Comparison of ENCODE assay signal across 33 mouse cellular contexts in the genomic region with DNA sequence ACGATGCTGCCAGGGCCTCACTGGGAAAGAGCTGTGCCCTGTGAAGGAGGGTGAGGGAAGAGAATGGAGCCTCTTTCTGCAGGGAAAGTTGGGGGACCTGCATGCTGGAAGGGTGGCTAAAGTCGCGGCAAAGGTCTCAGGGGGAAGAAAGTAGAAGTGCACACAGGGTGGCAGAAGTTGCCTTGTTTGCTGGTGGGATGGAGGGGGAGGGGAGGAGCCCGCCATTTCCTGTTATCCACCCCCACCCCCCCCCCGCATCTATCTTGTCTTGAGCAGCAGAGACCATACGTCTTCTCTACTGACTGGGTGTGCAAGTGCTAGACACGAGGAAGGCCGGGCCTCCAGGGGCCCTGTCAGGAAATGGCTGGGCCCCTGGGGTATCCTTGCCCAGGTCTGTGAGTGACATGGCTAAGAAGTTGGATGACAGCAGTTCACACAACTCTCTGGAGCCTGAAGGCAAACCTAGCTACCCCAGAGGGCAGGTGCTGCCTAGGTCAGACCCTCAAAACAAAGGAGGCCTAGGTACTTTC. TPM values are rescaled to one million over a fixed set of nuclear protein-coding genes. Genes with fewer than 3 reads are reported as not detected.
DNase-seq lines count a peak whose midpoint lies in the region; ATAC-seq and TF ChIP-seq lines count a peak whose summit lies in the region.
"Had no signal": no experiment of that assay in that cellular context is flagged by ENCODE, and none has a peak within 500 bp of the region (broad histone marks: within the 10 kb centered on the region; RNA-seq: fewer than 3 reads in every experiment).

No protein-coding gene starts in this region.

- no peaks in the 10 kb centered on the region for H3K79me2 ChIP-seq in CH12.LX (replicated peaks; ENCODE audit: control insufficient read depth, extremely low read depth, insufficient read depth, poor library complexity, severe bottlenecking)

- intact Hi-C loops in heart, postnatal 14 days (cut with DNase I) = no loop called here

- no peak overlapping the region for H3K9ac ChIP-seq in CH12.LX (ENCODE audit: insufficient read depth, low read depth)
- H3K9ac ChIP-seq: embryonic facial prominence, embryonic 12.5 days; forebrain, embryonic 15.5 days; heart, embryonic 12.5 days; hindbrain, embryonic 15.5 days; limb, embryonic 15.5 days; liver, embryonic 13.5 days; neural tube, embryonic 13.5 days; stomach, embryonic 15.5 days had no signal

- TF ChIP-seq RAD21 in CH12.LX (IDR thresholded peaks at IDR 0.05; ENCODE audit: low read depth, low read length) = no peak

- H3K9me3 ChIP-seq in CH12.LX (replicated peaks; ENCODE audit: low read length) = no peaks in the 10 kb centered on the region
- H3K9me3 ChIP-seq: embryonic facial prominence, embryonic 12.5 days; forebrain, embryonic 15.5 days; heart, embryonic 12.5 days; hindbrain, embryonic 15.5 days; limb, embryonic 15.5 days; liver, embryonic 13.5 days; neural tube, embryonic 13.5 days; stomach, embryonic 15.5 days had no signal

- dilution Hi-C loops in CH12.LX (cut with MboI; ENCODE audit: extremely low pct_ligation_motif_present, extremely low pct_unique_long_range_greater_than_20kb, low sequenced_read_pairs) = no loop called here

- H3K27ac ChIP-seq in CH12.LX (ENCODE audit: insufficient read depth, low read depth) = no peak overlapping the region
- H3K27ac ChIP-seq: embryonic facial prominence, embryonic 12.5 days; forebrain, embryonic 15.5 days; gastrocnemius, adult 2 months; heart, adult 2 months; hindbrain, embryonic 15.5 days; layer of hippocampus, adult 2 months; limb, embryonic 15.5 days; liver, embryonic 13.5 days; macrophage; neural tube, embryonic 13.5 days; stomach, embryonic 15.5 days had no signal

- peaks cover 14 to 22% of the 10 kb centered on the region in 2 experiments for H3K4me1 ChIP-seq in CH12.LX (ENCODE audit: control insufficient read depth in 1 of 2, insufficient read depth in 2 of 2)
- H3K4me1 ChIP-seq: forebrain, embryonic 15.5 days; hindbrain, embryonic 15.5 days; limb, embryonic 15.5 days; neural tube, embryonic 13.5 days; stomach, embryonic 15.5 days had no signal

- peak; percentile 8 for ATAC-seq in neutrophil, adult 5-6 weeks (ENCODE audit: extremely low read depth, insufficient number of reproducible peaks, low FRiP score, poor library complexity, severe bottlenecking)
- no peak for ATAC-seq in monocyte, adult 5-6 weeks (replicated peaks; ENCODE audit: insufficient number of reproducible peaks, low FRiP score, low TSS enrichment, poor library complexity, severe bottlenecking)
- no peak for ATAC-seq in inflammation-experienced regulatory T-cells, adult 6 months
- ATAC-seq: forebrain, embryonic 15.5 days; midbrain, embryonic 16.5 days; Patski had no signal

- no peak overlapping the region for H3K4me3 ChIP-seq in CH12.LX (replicated peaks in 1 of 3; ENCODE audit: low read depth in 2 of 3, low read length in 2 of 3, poor library complexity in 1 of 3)
- H3K4me3 ChIP-seq: embryonic facial prominence, embryonic 12.5 days; forebrain, embryonic 15.5 days; gastrocnemius, adult 2 months; heart, adult 2 months; heart, embryonic 12.5 days; hindbrain, embryonic 15.5 days; layer of hippocampus, adult 2 months; limb, embryonic 15.5 days; liver, embryonic 13.5 days; myocyte; neural tube, embryonic 13.5 days; stomach, embryonic 15.5 days had no signal

- H3K4me2 ChIP-seq in CH12.LX (ENCODE audit: insufficient read depth, low read depth, poor library complexity, severe bottlenecking) = no peak overlapping the region
- H3K4me2 ChIP-seq: embryonic facial prominence, embryonic 12.5 days; forebrain, embryonic 15.5 days; heart, embryonic 12.5 days; hindbrain, embryonic 15.5 days; limb, embryonic 15.5 days; liver, embryonic 13.5 days; neural tube, embryonic 13.5 days; stomach, embryonic 15.5 days had no signal

- no peak for TF ChIP-seq POLR2A in CH12.LX (IDR thresholded peaks at IDR 0.05; ENCODE audit: low read depth, low read length)

- no peak for TF ChIP-seq CTCF in CH12.LX (conservative IDR thresholded peaks at IDR 0.05 in 1 of 2, IDR thresholded peaks at IDR 0.05 in 1 of 2; ENCODE audit: low read depth in 2 of 2, low read length in 2 of 2)

- no peak for TF ChIP-seq EP300 in CH12.LX (IDR thresholded peaks at IDR 0.05; ENCODE audit: low read length)

- no peaks in the 10 kb centered on the region for H3K36me3 ChIP-seq in CH12.LX (replicated peaks in 1 of 2; ENCODE audit: control insufficient read depth in 1 of 2, insufficient read depth in 1 of 2, low read length in 1 of 2)
- H3K36me3 ChIP-seq: embryonic facial prominence, embryonic 12.5 days; forebrain, embryonic 15.5 days; heart, embryonic 12.5 days; hindbrain, embryonic 15.5 days; limb, embryonic 15.5 days; liver, embryonic 13.5 days; neural tube, embryonic 13.5 days; stomach, embryonic 15.5 days had no signal

- in situ Hi-C loops in CH12.LX (cut with MboI; ENCODE audit: low pct_ligation_motif_present, low pct_unique_long_range_greater_than_20kb, low sequenced_read_pairs) = no loop called here

- H3K27me3 ChIP-seq in CH12.LX (replicated peaks) = peaks cover 47% of the 10 kb centered on the region
- H3K27me3 ChIP-seq: embryonic facial prominence, embryonic 12.5 days; forebrain, embryonic 15.5 days; hindbrain, embryonic 15.5 days; limb, embryonic 15.5 days; liver, embryonic 13.5 days; neural tube, embryonic 13.5 days; stomach, embryonic 15.5 days had no signal

- peak; percentile 18 to 23 for DNase-seq in spleen, adult 18-20 months
- DNase-seq in spleen, adult 12 weeks (ENCODE audit: low spot score) = no peak
- DNase-seq in CH12.LX (ENCODE audit: extremely low read depth) = peak; percentile 30
- peak; percentile 51 for DNase-seq in thymus, postnatal 25 days
- no peak for DNase-seq in heart, postnatal 14 days
- DNase-seq: adrenal gland, postnatal 10 days; cerebellum, adult 8-10 months; cerebellum, postnatal 25 days; gastrocnemius, adult 2 months; gastrocnemius, postnatal 36 days; heart, adult 2 months; kidney, adult 18-20 months; kidney, postnatal 36 days; liver, embryonic 13.5 days; lung, adult 18-20 months; lung, postnatal 10 days; retina, postnatal 1 day; right cerebral cortex, postnatal 14 days had no signal

TF ChIP-seq in CH12.LX, 34 proteins besides CTCF, POLR2A, EP300 and RAD21:
- TF ChIP-seq MXI1 (IDR thresholded peaks at IDR 0.05; ENCODE audit: low read depth, low read length) (no peak), MAZ (IDR thresholded peaks at IDR 0.05; ENCODE audit: low read depth, low read length) (0 out of 2 replicates have a peak, but pooled peaks have one; percentile 37), ZC3H11A (IDR thresholded peaks at IDR 0.05; ENCODE audit: low read depth, low read length) (no peak), USF2 (conservative IDR thresholded peaks at IDR 0.05; ENCODE audit: low read depth, low read length) (no peak), TCF12 (IDR thresholded peaks at IDR 0.05; ENCODE audit: low read depth, low read length) (no peak), BHLHE40 (IDR thresholded peaks at IDR 0.05; ENCODE audit: low read depth, low read length) (peak; percentile 49; the same call in 1 of the 2 replicates), NELFE (IDR thresholded peaks at IDR 0.05; ENCODE audit: low read depth, low read length) (no peak)
TF ChIP-seq in CH12.LX: peak in this region for 2.

RNA-seq across cellular contexts. Expression of a gene that starts 15.8 kb away (rescaled TPM):
- total RNA-seq in CH12.LX (2012; rRNA removed) (0.08 TPM in 2 replicates), CH12.LX (2014; rRNA removed) (0.04 TPM in 1 of 2 replicates, not detected in the other)
- polyA plus RNA-seq in CH12.LX (2012; ENCODE audit: insufficient read length, low read depth) = 0.23 and 0.34 TPM in 2 replicates
- 0.86 and 1.3 TPM in 2 replicates for total RNA-seq in neutrophil, adult 5-6 weeks (2017)
- under 1 TPM; 0.10 to 0.17 TPM for total RNA-seq in heart, postnatal 14 days (2021)
- 0.19 to 2.2 TPM in 2 of 3 replicates, not detected in the other for total RNA-seq in monocyte, adult 5-6 weeks (2017)
- polyA plus RNA-seq in inflammation-experienced regulatory T-cells, adult 6 months (2017; shearing (Covaris generic)) = under 1 TPM; 0.11 to 0.73 (median 0.60) TPM

Comparison
In these comparisons a context has a peak if more than half of its experiments do, and no peak if none do; other contexts are left out.
1. DNase-seq: peak in spleen, adult 18-20 months (2 of 2), CH12.LX (single experiment) and thymus, postnatal 25 days (single experiment); none in spleen, adult 12 weeks (single experiment) and heart, postnatal 14 days (0 of 2).